ENCODE assay signal across 20 mouse cellular contexts in genomic region chr13:24889554-24889953, GRCm38 (mm10). TPM values are rescaled to one million over a fixed set of nuclear protein-coding genes. Genes with fewer than 3 reads are reported as not detected.
DNase-seq lines count a peak whose midpoint lies in the region; ATAC-seq lines count a peak whose summit lies in the region.
"Had no signal": no experiment of that assay in that cellular context is flagged by ENCODE, and none has a peak within 500 bp of the region (broad histone marks: within the 10 kb centered on the region; RNA-seq: fewer than 3 reads in every experiment).

No protein-coding gene starts in this region.

- no peak overlapping the region for H3K9ac ChIP-seq in liver, embryonic 15.5 days
- H3K9ac ChIP-seq in liver, embryonic 11.5 days (ENCODE audit: low read depth, low read length), result no peak overlapping the region
- no peak overlapping the region for H3K9ac ChIP-seq in intestine, embryonic 16.5 days (ENCODE audit: low read depth, low read length)
- H3K9ac ChIP-seq: embryonic facial prominence, embryonic 13.5 days; heart, embryonic 12.5 days; limb, embryonic 12.5 days; midbrain, embryonic 15.5 days had no signal

- peak; percentile 22; the same call in 1 of the 2 replicates for ATAC-seq in liver, embryonic 15.5 days (ENCODE audit: insufficient read depth)
- no peak for ATAC-seq in liver, embryonic 11.5 days (replicated peaks; ENCODE audit: low FRiP score)
- peak; percentile 80 for ATAC-seq in intestine, embryonic 16.5 days
- ATAC-seq: midbrain, embryonic 15.5 days had no signal

- no peaks in the 10 kb centered on the region for H3K9me3 ChIP-seq in liver, embryonic 15.5 days (replicated peaks)
- no peaks in the 10 kb centered on the region for H3K9me3 ChIP-seq in liver, embryonic 11.5 days (ENCODE audit: control insufficient read depth, low read length)
- no peaks in the 10 kb centered on the region for H3K9me3 ChIP-seq in intestine, embryonic 16.5 days (ENCODE audit: control insufficient read depth, low read length)
- H3K9me3 ChIP-seq: embryonic facial prominence, embryonic 13.5 days; heart, embryonic 12.5 days; limb, embryonic 12.5 days; midbrain, embryonic 15.5 days had no signal

- no peaks in the 10 kb centered on the region for H3K4me1 ChIP-seq in liver, embryonic 15.5 days (replicated peaks)
- no peaks in the 10 kb centered on the region for H3K4me1 ChIP-seq in liver, embryonic 11.5 days (replicated peaks; ENCODE audit: control insufficient read depth, insufficient read depth, low read length)
- H3K4me1 ChIP-seq in intestine, embryonic 16.5 days (ENCODE audit: control insufficient read depth, insufficient read depth, low read length), result peaks cover 7% of the 10 kb centered on the region; the same call in 1 of the 2 replicates
- H3K4me1 ChIP-seq: embryonic facial prominence, embryonic 13.5 days; heart, embryonic 12.5 days; limb, embryonic 12.5 days; midbrain, embryonic 15.5 days had no signal

- no peaks in the 10 kb centered on the region for H3K27me3 ChIP-seq in liver, embryonic 15.5 days
- no peaks in the 10 kb centered on the region for H3K27me3 ChIP-seq in liver, embryonic 11.5 days (replicated peaks; ENCODE audit: control insufficient read depth, insufficient read depth, low read length)
- H3K27me3 ChIP-seq in intestine, embryonic 16.5 days (replicated peaks; ENCODE audit: control insufficient read depth, insufficient read depth, low read length), result no peaks in the 10 kb centered on the region
- H3K27me3 ChIP-seq: embryonic facial prominence, embryonic 13.5 days; heart, embryonic 12.5 days; limb, embryonic 12.5 days; midbrain, embryonic 15.5 days had no signal

- H3K27ac ChIP-seq in liver, embryonic 15.5 days (replicated peaks), result no peak overlapping the region
- H3K27ac ChIP-seq in liver, embryonic 11.5 days (ENCODE audit: low read depth, low read length), result no peak overlapping the region
- 0 out of 2 replicates have a peak overlapping the region, but pooled peaks have one; percentile 33 for H3K27ac ChIP-seq in intestine, embryonic 16.5 days (ENCODE audit: low read length)
- H3K27ac ChIP-seq: embryonic facial prominence, embryonic 13.5 days; gastrocnemius, adult 2 months; limb, embryonic 12.5 days; midbrain, embryonic 15.5 days had no signal

- no peak for DNase-seq in liver, embryonic 11.5 days (ENCODE audit: low spot score)
- peak; percentile 31 for DNase-seq in NIH3T3 (ENCODE audit: low read depth)
- DNase-seq in kidney, postnatal 25 days, result peak; percentile 67 to 86
- no peak for DNase-seq in layer of hippocampus, adult 18-20 months (ENCODE audit: low spot score in 2 of 2)
- no peak for DNase-seq in cerebellum, adult 11 months
- DNase-seq in urinary bladder, postnatal 36 days (ENCODE audit: low spot score in 2 of 2), result no peak
- DNase-seq: adrenal gland, adult 2 months; cerebellum, adult 18-20 months; gastrocnemius, adult 2 months; thymus, postnatal 36 days had no signal

- no peak overlapping the region for H3K4me2 ChIP-seq in liver, embryonic 15.5 days
- no peak overlapping the region for H3K4me2 ChIP-seq in liver, embryonic 11.5 days
- no peak overlapping the region for H3K4me2 ChIP-seq in intestine, embryonic 16.5 days (ENCODE audit: low read depth, low read length)
- H3K4me2 ChIP-seq: embryonic facial prominence, embryonic 13.5 days; heart, embryonic 12.5 days; limb, embryonic 12.5 days; midbrain, embryonic 15.5 days had no signal

- no peak overlapping the region for H3K4me3 ChIP-seq in liver, embryonic 15.5 days (replicated peaks)
- H3K4me3 ChIP-seq in liver, embryonic 11.5 days (ENCODE audit: low read depth, low read length), result no peak overlapping the region
- no peak overlapping the region for H3K4me3 ChIP-seq in intestine, embryonic 16.5 days (ENCODE audit: low read length)
- H3K4me3 ChIP-seq: embryonic facial prominence, embryonic 13.5 days; gastrocnemius, adult 2 months; heart, embryonic 12.5 days; limb, embryonic 12.5 days; midbrain, embryonic 15.5 days had no signal

- no peaks in the 10 kb centered on the region for H3K36me3 ChIP-seq in liver, embryonic 15.5 days (replicated peaks)
- H3K36me3 ChIP-seq in liver, embryonic 11.5 days (ENCODE audit: control insufficient read depth, insufficient read depth, low read length), result no peaks in the 10 kb centered on the region
- H3K36me3 ChIP-seq in intestine, embryonic 16.5 days (ENCODE audit: control insufficient read depth, insufficient read depth, low read length), result no peaks in the 10 kb centered on the region
- H3K36me3 ChIP-seq: embryonic facial prominence, embryonic 13.5 days; heart, embryonic 12.5 days; limb, embryonic 12.5 days; midbrain, embryonic 15.5 days had no signal

- WGBS in liver, embryonic 15.5 days (ENCODE audit: insufficient replicate concordance), result 51% methylated on average over 1 of the region's 1 CpGs
- WGBS in liver, embryonic 11.5 days, result 59% methylated on average over 1 of the region's 1 CpGs
- WGBS in intestine, embryonic 16.5 days, result 24% methylated on average over 1 of the region's 1 CpGs

RNA-seq across cellular contexts. Expression of gene D130043K22Rik, which starts 44.6 kb away (rescaled TPM):
- polyA plus RNA-seq in liver, embryonic 15.5 days (2015; fragmentation: Nextera tagmentation; extraction: Ambion mirVana), result 0.13 and 0.15 TPM in 2 replicates
- polyA plus RNA-seq in liver, embryonic 11.5 days (2014; fragmentation: Nextera tagmentation; extraction: Ambion mirVana), result 0.40 TPM in 1 of 2 replicates, not detected in the other
- 2.1 and 2.7 TPM in 2 replicates for polyA plus RNA-seq in intestine, embryonic 16.5 days (2015; fragmentation: Nextera tagmentation; extraction: Ambion mirVana)
- 10 to 100 TPM; 24.6 to 26.1 TPM for total RNA-seq in layer of hippocampus, adult 18-20 months (2021)
- total RNA-seq: common myeloid progenitor, adult 5-6 weeks; gastrocnemius, adult 2 months; granulocyte monocyte progenitor cell, adult 5-6 weeks; heart, postnatal 25 days; megakaryocyte, adult 5-6 weeks had no signal

RNA-seq across cellular contexts. Expression of gene Aldh5a1, which starts 47.9 kb away (rescaled TPM):
- polyA plus RNA-seq in liver, embryonic 15.5 days (2015; fragmentation: Nextera tagmentation; extraction: Ambion mirVana), result 3.5 and 4.0 TPM in 2 replicates
- polyA plus RNA-seq in liver, embryonic 11.5 days (2014; fragmentation: Nextera tagmentation; extraction: Ambion mirVana), result 4.0 and 4.3 TPM in 2 replicates
- 8.1 TPM in 2 replicates for polyA plus RNA-seq in intestine, embryonic 16.5 days (2015; fragmentation: Nextera tagmentation; extraction: Ambion mirVana)
- total RNA-seq in layer of hippocampus, adult 18-20 months (2021), result 10 to 100 TPM; 62.0 to 68.8 TPM

RNA-seq across cellular contexts. Expression of gene Gpld1, which starts 53.4 kb away (rescaled TPM):
- polyA plus RNA-seq in liver, embryonic 15.5 days (2015; fragmentation: Nextera tagmentation; extraction: Ambion mirVana), result 11.7 and 17.2 TPM in 2 replicates
- polyA plus RNA-seq in liver, embryonic 11.5 days (2014; fragmentation: Nextera tagmentation; extraction: Ambion mirVana), result 0.48 and 0.61 TPM in 2 replicates
- polyA plus RNA-seq in intestine, embryonic 16.5 days (2015; fragmentation: Nextera tagmentation; extraction: Ambion mirVana), result 2.0 and 2.4 TPM in 2 replicates
- 10 to 100 TPM; 22.1 to 24.3 TPM for total RNA-seq in layer of hippocampus, adult 18-20 months (2021)

RNA-seq across cellular contexts. Expression of gene Tdp2, which starts 58.1 kb away (rescaled TPM):
- polyA plus RNA-seq in liver, embryonic 15.5 days (2015; fragmentation: Nextera tagmentation; extraction: Ambion mirVana), result 20.4 and 23.2 TPM in 2 replicates
- polyA plus RNA-seq in liver, embryonic 11.5 days (2014; fragmentation: Nextera tagmentation; extraction: Ambion mirVana), result 55.4 and 59.6 TPM in 2 replicates
- 52.8 TPM in 2 replicates for polyA plus RNA-seq in intestine, embryonic 16.5 days (2015; fragmentation: Nextera tagmentation; extraction: Ambion mirVana)
- total RNA-seq in layer of hippocampus, adult 18-20 months (2021), result 10 to 100 TPM; 19.5 to 20.1 TPM

RNA-seq across cellular contexts. Expression of gene Acot13, which starts 58.2 kb away (rescaled TPM):
- polyA plus RNA-seq in liver, embryonic 15.5 days (2015; fragmentation: Nextera tagmentation; extraction: Ambion mirVana), result 50.0 and 55.1 TPM in 2 replicates
- 88.1 and 95.1 TPM in 2 replicates for polyA plus RNA-seq in liver, embryonic 11.5 days (2014; fragmentation: Nextera tagmentation; extraction: Ambion mirVana)
- polyA plus RNA-seq in intestine, embryonic 16.5 days (2015; fragmentation: Nextera tagmentation; extraction: Ambion mirVana), result 201 and 219 TPM in 2 replicates
- total RNA-seq in layer of hippocampus, adult 18-20 months (2021), result 100 to 1,000 TPM; 119 to 124 TPM

Comparison
In these comparisons a context has a peak if more than half of its experiments do, and no peak if none do; other contexts are left out.
1. DNase-seq: peak in NIH3T3 (single experiment) and kidney, postnatal 25 days (2 of 2); none in liver, embryonic 11.5 days (single experiment), layer of hippocampus, adult 18-20 months (0 of 2), cerebellum, adult 11 months (single experiment) and urinary bladder, postnatal 36 days (0 of 2).